Mouse (Mus musculus) heart, postnatal 10 days (tissue): ENCODE measurements around the gene G0s2. TPM values are rescaled to one million over a fixed set of nuclear protein-coding genes. Genes with fewer than 3 reads are reported as not detected.
A peak's percentile ranks its signal among the peaks of the same experiment; 100 is the strongest.
"Not testable (repeated sequence)": the region's sequence is repeated elsewhere in the genome, so short reads cannot be mapped to it uniquely, and the experiment has no call there.

Experiments used
- DNase-seq, 2 experiments: peaks; one replicate each; pipeline ENCODE4 v3.0.0; 2021
- intact Hi-C: fragments of 180-260 bp; cut with DNase I; formaldehyde crosslinking; loops from one replicate; pipeline ENCODE4 v1.15.1; 2025
- total RNA-seq, 2 experiments: library from RNA; stranded (reverse); gene quantifications; 2 replicates each; pipeline ENCODE4 v1.2.3; 2021

The G0s2 gene
- total RNA-seq, 2 experiments from 2014 or later, result 51.2 to 51.4 TPM

DNA sequence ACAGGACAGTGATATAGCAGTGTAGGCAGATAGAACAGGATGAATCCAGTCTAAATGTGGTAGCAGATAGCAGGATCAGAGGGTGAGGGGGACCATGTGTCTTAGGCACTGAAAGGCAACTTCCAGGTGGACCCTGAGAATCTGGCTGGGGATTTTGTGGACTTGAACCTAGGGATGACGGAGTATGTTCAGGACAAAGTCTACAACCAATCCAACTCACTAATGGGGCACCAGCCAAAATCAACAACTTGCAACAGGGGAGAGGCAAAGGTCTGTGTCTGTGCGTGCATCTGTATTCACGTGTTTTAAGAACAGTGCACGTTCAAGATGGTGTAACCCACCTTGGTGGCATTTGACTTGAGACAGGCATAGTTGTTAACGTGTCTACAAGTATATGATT lies 16.9 kb upstream of the G0s2 start:
- intact Hi-C loops, result no loop called here
- DNase-seq, result no peak

DNA sequence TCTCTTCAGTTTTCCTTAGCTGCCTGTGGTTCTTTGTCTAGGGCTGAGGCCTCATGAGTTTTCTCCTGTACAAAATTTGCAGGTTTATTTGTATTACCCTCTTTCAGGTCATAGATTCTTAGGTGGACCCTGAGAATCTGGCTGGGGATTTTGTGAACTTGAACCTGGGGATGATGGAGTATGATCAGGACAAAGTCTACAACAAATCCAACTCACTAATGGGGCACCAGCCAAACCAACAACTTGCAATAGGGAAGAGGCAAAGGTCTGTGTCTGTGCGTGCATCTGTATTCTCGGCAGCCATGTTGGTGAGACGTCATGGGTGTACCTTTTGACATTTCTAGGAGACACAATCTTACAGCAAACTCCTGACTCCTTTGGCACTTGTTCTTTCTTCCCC lies 16.1 kb upstream of the G0s2 start:
- intact Hi-C loops, result no loop called here

DNA sequence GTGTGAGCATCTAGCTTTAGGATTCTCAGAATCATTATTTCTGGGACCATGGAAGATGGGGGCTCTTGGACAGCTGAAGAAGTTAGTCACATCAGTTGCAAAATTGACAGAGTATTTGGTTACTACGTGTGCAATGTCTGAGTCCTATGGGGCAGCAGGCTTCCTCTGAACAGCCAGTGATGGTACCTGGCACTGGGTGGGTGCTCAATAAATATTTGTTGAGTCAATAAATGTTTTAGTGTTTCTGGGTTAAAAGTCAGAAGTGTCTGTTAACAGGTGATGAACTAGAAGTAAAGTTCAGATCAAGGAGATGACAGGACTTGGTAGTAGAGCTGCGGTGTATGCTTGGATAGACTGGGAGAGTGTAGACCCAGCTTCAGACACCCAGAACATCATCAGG lies 14.6 kb upstream of the G0s2 start:
- intact Hi-C loops, result no loop called here

More for the DNA sequence above, 16.1 kb upstream of the G0s2 start:
- no peak for DNase-seq

DNA sequence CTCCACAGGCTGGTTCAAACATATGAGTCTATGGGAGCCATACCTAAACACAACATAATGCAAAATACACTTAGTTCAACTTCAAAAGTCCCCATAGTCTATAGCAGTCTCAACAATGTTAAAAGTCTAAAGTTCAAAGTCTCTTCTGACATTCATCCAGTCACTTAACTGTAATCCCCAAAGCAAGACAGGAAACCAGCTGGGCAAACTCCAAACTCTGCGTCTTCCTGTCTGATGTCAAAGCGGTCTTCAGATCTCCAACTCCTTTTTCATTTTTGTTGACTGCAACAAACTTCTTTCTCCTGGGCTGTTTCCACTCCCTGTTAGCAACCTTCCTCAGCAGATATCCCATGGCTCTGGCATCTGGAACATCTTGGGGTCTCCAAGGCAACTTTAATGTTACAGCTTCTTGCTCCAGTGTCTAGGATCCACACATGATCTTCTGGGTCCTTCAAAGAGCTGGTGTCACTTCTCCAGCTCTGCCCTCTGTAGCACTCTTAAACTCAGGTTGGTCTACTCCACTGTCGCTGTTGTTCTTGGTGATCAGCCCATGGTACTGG lies 12.8 kb upstream of the G0s2 start:
- DNase-seq, intact Hi-C loops: not testable (repeated sequence)

More for the DNA sequence above, 14.6 kb upstream of the G0s2 start:
- no peak for DNase-seq

DNA sequence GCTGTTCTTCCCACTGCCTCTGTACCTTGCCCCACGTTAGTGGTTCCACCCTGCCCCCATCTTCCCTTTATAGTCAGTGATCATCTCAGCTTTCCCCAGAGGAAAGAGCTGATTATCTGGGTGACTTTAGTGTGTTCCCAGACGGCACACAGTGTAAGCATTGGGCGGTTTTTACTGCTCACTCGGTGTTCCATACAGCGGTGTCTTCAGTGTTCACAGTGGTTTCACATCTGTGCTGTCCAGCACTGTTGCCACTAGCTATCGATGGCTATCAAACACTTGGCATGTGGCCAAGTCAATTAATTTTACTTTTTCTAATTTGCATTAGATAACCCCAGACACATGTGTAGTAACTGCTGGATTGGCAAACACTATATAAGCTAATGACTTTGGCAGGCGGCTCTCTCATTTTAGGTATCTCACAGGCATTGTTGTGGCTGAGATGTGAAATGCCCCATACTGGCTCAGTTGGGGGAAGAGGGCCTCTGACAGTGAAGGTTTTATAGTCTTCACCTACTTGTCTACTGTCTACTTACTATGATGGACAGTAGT lies 11.3 kb upstream of the G0s2 start:
- intact Hi-C loops, result no loop called here
- DNase-seq, result no peak

DNA sequence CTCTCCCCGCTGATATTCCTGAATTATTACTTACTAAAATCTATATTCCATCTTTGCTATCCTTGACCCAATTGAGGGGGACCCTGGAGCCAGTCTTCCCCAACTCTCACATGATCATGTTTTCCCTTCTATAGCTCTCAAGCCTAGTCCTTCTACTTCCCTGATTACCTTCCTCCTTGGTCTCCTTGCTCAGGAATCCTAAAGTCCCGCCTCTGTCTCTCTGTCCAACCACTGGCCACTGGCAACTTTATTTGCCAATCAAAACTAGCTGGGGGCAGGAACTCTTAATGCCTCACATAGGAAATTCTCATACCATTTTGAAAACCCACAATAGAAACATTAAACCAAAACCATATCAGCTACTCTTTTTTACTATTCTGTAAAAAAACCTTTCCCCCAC lies 8.3 kb upstream of the G0s2 start:
- intact Hi-C loops, result no loop called here
- DNase-seq, result no peak

DNA sequence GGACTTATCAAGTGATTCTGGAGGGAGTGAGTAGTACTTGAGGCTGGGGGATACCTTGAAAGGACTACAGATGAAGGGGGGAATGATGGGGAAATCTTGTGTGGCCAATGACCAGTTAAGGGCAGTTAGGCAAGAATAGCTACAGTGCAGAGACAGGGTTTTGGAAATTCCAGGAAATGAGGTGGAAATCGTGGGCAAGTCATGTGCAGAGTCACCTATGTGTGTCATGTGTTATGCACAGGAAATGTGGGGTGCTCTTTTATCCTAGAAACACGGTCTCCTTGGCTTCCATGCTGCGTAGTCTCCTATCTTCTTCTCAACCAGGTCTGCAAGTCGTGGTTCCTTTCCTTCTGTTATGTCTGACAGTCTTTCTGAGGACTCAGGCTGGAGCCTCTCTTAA lies 6.5 kb upstream of the G0s2 start:
- DNase-seq, result no peak
- intact Hi-C loops, result no loop called here

DNA sequence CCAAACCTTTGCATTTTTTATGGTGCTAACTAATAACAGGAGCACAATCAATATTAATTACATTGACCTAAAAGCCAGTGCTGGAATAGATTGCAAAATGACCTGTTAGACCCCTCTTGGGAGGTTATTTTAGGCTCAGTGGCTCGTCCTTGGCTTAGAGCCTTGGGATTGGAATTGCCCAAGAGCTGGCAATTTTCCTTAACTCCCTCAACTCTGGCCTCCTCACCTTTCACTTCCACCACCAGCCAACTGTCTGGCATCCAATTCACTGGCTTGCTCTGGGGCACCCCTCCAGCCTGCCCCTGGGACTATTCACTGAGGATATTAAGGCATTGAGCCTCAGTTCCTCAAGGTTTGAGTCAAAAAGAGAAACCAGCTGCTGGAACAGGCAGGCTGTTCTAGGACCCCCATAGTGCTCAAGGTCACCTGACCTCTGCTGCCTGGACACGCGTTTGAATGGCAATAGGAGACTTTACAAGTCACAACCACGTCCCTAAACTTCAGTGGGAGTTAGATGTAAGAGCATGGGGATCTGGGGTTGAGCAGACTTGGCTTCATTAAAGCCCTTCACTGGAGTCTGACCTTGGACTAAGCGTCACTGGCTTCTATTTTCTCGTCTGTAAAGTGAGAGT lies 5.5 kb upstream of the G0s2 start:
- intact Hi-C loops, result no loop called here
- no peak for DNase-seq

DNA sequence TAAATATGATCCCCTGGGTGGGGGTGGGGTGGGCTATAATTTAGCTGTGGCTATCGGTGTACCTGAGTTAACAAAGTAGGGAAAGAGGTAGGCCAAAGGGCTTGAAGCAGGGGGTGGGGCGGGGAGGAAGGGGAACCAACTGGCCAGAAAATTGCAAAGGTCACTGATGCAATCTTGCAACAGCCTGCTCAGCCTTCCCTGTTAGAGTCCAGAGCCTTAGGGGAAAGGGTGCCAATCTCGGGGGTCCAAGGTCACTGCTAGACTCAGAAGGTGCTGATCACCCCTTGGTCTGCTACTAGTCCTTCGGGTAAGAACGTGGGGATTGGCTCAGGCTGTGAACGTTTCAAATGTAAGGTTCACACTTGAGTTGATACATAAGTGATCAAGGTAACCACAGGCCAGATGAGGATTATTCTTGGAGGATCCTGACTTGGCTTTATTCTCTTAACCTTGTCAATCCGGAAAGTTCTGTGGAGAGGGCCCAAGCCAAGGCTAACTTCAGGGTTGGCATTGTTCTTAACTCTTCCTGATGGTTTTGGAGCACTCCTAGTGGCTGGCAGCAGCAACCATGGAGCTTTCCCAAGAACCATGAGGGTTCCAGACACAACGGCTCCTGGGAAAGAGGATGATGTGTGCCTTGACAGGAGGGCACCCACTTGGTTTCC lies 1.5 kb upstream of the G0s2 start:
- intact Hi-C loops, result loop anchor here (5.0 kb wide), 1 partner anchor 103 kb away; no protein-coding TSS in a partner anchor
- no peak for DNase-seq

DNA sequence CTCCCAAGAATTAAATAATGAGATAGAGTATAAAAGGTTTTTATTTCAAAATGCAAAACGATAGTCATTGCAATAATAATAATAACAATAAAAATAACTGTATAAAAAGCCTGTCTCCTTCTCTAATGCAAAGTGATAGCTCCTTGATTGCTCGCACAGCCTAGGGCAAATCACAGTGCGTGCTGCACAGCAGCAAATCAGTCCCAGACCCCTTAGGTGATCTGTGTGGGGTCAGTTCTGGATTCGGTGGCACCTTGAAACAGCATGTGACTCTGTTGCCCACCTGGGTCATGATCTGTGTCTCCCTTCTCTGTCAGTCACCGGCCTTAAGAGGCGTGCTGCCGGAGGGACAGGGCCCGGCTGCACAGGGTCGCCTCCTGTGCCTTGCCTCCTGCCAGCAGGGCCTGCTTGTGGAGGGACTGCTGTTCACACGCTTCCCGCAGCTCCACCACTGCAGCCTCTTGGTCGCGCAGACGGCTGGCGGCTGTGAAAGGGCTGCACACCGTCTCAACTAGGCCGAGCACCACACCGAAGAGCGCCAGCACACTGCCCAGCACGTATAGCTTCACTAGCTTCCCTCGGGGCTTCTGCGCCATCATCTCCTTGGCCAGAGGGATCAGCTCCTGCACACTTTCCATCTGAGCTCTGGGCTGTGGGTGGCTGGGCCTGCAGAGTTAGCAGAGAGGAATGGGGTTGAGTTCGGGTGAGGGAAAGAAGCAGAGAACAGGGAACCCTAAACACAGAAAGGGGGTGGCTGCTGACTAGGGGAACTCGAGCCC lies 691 bp downstream of the G0s2 start:
- DNase-seq, result peak; percentile 58 to 60
- intact Hi-C loops, result loop anchor here (5.0 kb wide), 1 partner anchor 105 kb away; no protein-coding TSS in a partner anchor

DNA sequence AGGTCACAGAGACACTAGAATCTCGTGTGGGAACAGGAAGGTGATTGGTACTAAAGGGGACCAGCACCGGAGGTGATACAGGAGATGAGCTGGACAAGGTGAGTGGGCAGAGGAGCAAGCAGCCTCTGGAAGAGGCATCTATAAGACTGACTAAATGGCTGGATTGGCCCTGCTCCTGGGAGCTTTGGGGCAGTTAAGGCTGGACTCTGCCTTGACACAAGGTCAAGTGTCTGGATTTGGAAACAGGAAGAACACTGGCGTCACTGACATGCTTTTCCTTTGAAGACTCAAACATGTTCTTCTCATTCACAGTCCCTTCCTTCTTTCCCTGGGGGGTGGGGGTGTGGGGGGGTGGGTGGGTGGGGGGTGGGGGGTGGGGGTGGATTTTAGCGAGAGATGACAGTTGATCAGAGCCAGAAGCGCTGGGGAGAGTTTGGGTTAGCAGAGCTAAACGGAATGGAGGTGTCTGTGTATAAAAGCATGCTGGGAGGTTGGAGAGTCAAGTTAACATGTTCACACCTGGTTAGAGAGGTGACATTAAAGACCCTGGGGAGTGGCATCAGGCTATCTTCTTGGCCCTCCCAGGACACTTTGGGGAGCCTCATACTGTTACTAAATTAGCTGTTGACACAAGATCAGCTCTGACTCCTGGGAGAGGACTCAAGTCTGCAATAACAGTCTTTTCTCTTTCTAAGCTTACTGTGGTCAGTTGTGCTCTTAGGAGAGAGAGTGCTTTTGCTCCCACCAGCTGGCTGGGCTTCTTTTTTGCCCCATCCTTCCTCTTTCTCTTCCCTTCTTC lies 1.9 kb downstream of the G0s2 start:
- DNase-seq, result no peak
- intact Hi-C loops, result loop anchor here (5.0 kb wide), 1 partner anchor 106 kb away; no protein-coding TSS in a partner anchor

DNA sequence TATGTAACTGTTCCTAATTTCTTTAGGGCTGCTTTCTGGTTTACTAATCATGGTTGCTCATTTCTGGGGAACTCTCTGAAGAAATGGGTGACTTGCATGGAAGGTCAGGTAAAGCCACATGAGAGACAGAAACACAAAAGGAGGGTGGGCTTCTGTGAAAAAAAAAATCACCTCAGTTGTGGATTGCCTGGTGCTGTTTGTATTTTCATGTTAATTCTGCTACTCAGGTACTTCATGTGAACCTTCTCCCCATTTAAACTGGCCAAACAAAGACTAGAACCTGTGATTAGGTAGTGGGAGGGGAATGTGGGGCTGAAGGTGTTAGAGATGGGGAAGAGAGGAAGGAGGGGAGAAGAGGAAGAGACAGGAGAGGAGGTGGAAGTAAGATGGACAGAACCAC lies 7.3 kb downstream of the G0s2 start:
- intact Hi-C loops, result no loop called here
- no peak for DNase-seq

DNA sequence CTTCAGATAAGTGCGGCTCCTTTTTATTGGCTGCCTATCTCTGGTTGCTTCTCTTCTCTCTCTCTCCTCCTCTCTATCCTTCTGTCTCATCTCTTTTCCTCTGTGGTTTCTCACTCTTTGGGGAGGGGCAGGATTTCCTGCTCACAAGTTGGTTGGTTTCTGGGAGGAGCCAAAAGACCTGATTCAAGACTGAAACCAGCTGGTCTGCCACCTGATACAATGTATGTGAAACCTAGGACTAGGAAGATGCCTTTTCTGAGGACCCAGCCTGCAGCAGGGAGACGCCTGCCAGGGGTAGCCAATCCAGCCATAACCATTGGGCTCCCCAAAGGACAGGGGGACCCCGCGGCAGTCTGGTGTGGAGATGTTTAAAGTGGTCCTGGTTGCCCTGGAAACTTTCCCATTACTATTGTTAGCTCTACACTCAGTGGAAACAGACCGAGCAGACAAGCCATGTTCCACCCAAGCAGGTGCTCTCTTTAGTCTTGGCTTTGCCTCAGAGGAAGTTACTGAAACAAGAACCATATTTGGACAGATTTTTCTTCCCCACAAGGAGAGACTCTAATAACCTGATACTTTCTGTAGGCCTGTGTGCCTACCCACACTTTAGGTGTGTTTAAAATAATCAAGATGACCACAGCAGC lies 8.9 kb downstream of the G0s2 start, which contains the start of gene Hsd11b1:
Gene Hsd11b1, minus strand, starts transcription at position 121 of the 644 bp plus-strand sequence.
- no peak for DNase-seq
- intact Hi-C loops, result no loop called here

DNA sequence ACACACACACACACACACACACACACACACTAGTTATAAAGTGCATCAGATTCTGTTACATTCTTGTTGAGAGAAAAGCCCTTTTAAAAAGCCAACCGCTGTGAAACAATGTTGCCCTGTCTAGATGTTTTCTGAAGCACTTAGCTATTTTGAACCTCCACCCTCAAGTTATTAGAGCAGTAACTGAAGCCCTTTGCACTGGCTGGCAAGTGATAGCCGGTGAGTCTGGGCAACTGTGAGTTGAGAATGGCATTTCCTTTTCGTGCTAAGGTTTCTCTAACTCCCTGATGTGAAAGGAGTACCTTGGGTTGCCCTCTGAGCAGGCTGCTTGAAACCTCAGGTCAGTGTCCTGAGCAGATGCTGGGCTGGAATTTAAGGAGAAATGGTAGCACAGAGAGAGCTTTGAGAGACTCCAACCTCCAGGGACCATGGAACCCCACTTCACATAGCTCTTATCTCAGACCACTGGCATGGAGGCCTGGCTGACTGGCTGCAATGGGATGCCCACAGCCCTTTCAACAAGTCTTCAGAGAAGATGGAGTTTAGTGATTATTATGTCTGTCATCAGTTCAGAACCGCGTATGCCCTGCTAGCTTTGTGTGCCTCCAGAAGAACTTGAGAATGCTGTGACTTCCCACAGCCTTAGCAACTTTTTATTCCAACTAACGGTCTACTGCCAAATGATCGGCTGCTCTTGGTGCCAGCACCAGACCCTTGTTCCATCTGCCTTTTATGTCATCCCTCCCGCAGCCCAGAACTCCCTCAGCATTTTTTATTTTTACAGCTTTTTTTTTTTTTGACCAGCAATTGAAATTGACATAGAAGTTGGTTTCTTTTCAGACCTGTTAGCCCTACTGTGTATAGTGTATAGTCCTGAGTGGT lies 9.8 kb downstream of the G0s2 start:
- intact Hi-C loops, result no loop called here
- no peak for DNase-seq

DNA sequence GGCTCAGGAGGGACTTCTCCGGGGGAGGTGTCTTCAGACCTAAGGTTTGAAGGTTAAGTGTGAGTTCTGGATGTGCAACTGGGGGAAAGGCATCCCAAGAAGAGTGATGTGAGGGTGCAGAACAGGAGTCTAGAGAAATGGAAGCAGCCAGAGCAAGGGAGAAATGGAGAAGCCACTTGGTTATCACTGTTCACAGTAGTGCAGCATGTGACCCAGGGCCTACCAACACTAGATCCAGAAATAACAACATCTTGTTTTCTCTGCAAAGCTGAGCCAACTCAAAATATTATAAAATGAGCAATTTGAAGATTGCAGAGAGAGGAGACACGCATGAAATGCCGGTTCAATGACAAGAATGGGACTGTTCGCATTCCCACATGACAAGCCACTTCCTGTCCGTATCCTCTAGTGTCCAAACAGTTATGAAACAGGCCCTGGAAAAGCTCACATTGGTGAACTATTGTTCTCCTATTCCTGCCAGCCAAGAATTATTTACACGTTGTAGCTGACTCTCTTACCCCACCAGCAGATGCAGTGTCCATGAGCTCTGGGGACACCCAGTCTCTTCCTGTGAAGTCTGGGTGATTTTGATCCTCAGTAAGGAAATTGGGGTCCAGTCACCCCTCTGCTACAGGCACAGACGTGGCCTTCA lies 11.0 kb downstream of the G0s2 start:
- intact Hi-C loops, result no loop called here
- peak; percentile 63 to 65 for DNase-seq

DNA sequence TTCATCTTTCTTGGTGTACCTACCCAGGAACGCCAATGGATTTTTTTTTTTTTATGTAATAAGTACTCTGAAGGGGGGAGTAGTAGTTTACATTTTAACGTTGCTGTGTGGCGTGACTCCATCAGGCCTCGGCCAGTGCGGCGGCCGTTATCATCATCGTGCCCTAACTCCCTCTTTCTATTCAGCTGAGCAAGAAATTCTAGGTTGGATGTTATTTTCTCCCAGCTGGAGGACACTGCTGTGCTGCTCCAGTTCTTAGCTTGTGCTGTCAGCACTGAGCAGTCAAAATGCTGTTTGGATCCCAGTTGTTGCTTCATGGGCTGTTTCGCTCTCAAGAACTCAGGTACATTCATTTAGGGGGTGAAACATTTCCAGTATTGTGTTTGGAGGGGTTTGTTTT lies 13.5 kb downstream of the G0s2 start:
- DNase-seq, result no peak
- intact Hi-C loops, result loop anchor here (5.0 kb wide), 1 partner anchor 103 kb away; no protein-coding TSS in a partner anchor

DNA sequence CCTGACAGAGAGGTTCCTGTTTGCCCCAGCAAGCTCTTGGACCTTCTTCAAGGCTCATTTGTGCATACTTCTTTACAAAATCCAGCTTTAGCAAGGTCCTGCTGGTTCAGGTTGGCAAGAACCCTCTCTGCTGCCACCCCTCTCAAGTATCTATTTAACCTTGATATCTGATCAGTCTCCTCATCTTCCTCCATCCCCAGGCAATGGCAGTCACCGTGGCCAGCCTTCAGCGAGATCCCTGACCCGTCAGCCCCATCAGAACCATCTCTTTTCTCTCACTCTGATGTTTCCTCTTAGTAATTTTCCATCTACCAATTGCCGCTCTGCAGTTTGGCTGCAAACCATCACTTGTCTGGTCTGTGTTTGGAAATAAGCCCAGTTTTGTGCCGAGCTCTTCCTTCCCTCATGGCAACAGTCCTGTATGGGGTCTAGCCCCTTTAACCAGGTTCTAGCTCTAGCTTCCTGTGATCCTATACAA lies 16.4 kb downstream of the G0s2 start:
- no peak for DNase-seq
- intact Hi-C loops, result loop anchor here (5.0 kb wide), 1 partner anchor 106 kb away; no protein-coding TSS in a partner anchor

DNA sequence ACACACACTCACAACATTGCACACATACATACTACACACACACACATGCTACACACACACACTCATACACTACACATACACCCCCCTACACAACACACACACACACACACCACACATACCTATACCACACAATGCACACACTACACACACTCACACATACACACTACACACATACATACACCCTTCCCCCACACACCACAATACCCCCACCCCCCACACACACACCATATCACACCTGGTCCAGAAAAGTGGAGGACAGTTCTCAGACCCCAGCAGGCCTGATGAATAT lies 16.8 kb downstream of the G0s2 start:
- intact Hi-C loops, result loop anchor here (5.0 kb wide), 1 partner anchor 106 kb away; no protein-coding TSS in a partner anchor
- no peak for DNase-seq
